Mouse (Mus musculus): ENCODE data around the gene Pdlim1. TPM values are rescaled to one million over a fixed set of nuclear protein-coding genes. Genes with fewer than 3 reads are reported as not detected.

Gene Pdlim1
- polyA plus RNA-seq, 1 experiment from 2014 or later, result 5.0 TPM

DNA sequence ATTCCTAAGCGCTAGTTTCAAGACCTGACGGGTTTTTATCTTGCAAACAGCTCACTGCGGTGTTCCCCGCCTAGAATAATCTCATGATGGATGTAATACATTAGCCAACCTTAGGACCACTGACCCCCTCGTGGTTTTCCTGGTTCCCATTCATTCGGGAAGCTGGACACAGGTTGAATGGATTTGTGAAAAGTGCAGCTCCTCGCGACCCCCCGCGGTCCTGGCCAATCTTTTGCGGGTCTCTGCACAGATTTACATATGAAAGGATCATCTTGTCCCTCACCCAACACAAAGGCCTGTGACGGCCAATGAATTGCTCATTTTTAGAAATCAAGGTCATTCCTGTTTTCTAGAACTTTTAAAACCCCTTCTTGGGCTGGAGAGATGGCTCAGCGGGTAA lies 1.0 kb upstream of the Pdlim1 start:
- Histone ChIP-seq H3K27me3 (ENCODE audit: control insufficient read depth, insufficient read depth, low read depth, low read length) (peaks cover 27% of the 10 kb centered on the region), H3K27ac (ENCODE audit: low read length) (no peak overlapping the region), H3K9me3 (replicated peaks; ENCODE audit: control insufficient read depth, low read length, poor library complexity, severe bottlenecking) (no peaks in the 10 kb centered on the region), H3K4me1 (ENCODE audit: control insufficient read depth, insufficient read depth, low read length) (peaks cover 6% of the 10 kb centered on the region), H3K4me2 (ENCODE audit: low read length) (no peak overlapping the region), H3K36me3 (ENCODE audit: control insufficient read depth, insufficient read depth, low read length) (no peaks in the 10 kb centered on the region), H3K4me3 (ENCODE audit: low read depth, low read length) (no peak overlapping the region), H3K9ac (ENCODE audit: low read depth, low read length) (no peak overlapping the region)
- 11% methylated on average over 13 of the region's 13 CpGs for WGBS
- no peak for ATAC-seq

DNA sequence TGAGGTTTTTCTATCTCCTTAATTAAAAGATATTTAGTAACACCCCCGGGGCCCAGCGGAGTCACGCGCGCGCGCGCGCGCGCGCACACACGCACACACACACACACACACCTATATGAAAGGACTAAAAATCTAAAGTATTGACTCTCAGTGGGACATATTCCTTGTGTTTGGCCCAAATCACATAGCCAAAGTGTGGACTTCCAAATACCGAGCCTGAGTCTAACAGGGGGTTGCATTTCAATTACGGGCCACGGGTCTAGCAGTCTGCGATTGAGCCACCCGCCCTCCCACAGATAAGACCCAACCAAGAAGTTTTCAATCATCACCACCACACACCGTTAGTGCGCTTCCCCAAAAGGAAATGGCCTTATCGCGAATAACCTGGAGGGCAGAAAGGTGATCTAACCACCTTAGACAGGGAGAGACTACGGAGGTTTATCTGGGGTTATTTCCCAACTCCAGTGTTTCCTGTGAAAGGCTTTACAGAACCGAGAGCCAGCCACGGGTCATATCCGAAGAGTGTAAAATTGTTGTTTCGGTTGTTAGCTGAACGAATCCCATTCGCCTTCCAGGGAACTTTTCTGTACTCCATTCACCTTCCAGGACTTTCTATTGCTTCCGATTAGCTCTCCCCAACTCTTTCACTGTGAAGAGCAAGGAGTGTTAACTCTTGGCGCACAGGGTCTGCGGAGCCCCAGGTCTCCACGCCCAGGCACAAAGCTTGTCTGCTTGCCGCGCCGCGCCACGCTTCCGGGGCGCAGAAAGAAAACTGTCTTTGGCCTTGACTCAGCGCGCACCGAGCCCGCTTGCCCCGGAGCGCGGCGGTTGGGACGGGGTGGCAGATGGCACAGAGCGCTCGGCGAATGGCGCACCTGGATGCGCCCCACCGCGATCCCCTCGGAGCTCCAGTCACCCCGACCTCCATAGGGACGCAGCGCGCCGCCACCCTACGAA lies 1.0 kb downstream of the Pdlim1 start:
- 7% methylated on average over 62 of the region's 63 CpGs for WGBS
- peak; percentile 40; the same call in 1 of the 2 replicates for ATAC-seq
- Histone ChIP-seq H3K4me3 (ENCODE audit: low read depth, low read length) (peak overlapping the region; percentile 54), H3K36me3 (ENCODE audit: control insufficient read depth, insufficient read depth, low read length) (no peaks in the 10 kb centered on the region), H3K27me3 (ENCODE audit: control insufficient read depth, insufficient read depth, low read depth, low read length) (peaks cover 27% of the 10 kb centered on the region), H3K9me3 (replicated peaks; ENCODE audit: control insufficient read depth, low read length, poor library complexity, severe bottlenecking) (no peaks in the 10 kb centered on the region), H3K4me1 (ENCODE audit: control insufficient read depth, insufficient read depth, low read length) (peaks cover 6% of the 10 kb centered on the region), H3K9ac (ENCODE audit: low read depth, low read length) (peak overlapping the region; percentile 54; the same call in 1 of the 2 replicates), H3K4me2 (ENCODE audit: low read length) (peak overlapping the region; percentile 97), H3K27ac (ENCODE audit: low read length) (no peak overlapping the region)

DNA sequence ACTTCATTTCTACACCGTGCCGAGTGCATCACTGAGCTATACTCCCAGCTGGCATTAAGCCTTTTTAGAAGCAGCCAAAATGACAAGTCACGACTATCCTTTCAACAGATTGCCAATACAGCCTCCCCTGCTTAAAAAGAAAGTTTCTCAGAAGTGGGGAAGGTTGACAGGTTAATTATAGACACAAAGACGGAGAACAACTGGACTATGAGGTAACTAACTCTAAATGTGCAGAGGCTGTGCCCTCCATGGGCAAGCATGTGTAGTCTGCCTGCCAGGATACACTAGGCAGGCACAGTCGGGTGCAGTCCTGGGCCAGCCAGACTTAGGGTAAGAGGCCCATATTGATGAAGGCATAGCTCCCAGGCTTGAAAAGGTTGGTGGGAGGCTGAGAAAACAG lies 2.1 kb downstream of the Pdlim1 start:
- WGBS, result 62% methylated on average over 5 of the region's 5 CpGs
- H3K27ac ChIP-seq (ENCODE audit: low read length), result no peak overlapping the region
- peaks cover 6% of the 10 kb centered on the region for H3K4me1 ChIP-seq (ENCODE audit: control insufficient read depth, insufficient read depth, low read length)
- no peak overlapping the region for H3K4me3 ChIP-seq (ENCODE audit: low read depth, low read length)
- H3K9ac ChIP-seq (ENCODE audit: low read depth, low read length), result no peak overlapping the region
- no peak overlapping the region for H3K4me2 ChIP-seq (ENCODE audit: low read length)
- no peaks in the 10 kb centered on the region for H3K9me3 ChIP-seq (replicated peaks; ENCODE audit: control insufficient read depth, low read length, poor library complexity, severe bottlenecking)
- peaks cover 27% of the 10 kb centered on the region for H3K27me3 ChIP-seq (ENCODE audit: control insufficient read depth, insufficient read depth, low read depth, low read length)
- ATAC-seq, result no peak
- H3K36me3 ChIP-seq (ENCODE audit: control insufficient read depth, insufficient read depth, low read length), result no peaks in the 10 kb centered on the region

DNA sequence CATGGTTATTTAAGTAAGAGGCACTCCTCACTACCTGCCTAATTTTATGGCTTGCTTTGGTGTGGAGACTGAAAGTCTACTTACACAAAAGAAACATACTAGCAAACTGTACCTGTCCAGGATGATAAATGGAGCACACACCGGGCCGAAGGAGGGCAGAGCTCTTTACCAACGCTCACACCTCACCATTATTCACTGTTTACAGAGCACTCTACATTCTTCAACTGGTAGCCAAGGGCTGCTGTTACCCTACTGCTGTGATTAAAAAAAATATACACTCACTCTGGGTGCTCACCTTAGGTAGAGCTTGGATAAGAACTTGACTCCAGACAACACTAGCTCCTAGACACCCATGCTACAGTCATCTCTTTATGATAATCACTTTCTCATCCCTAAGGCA lies 3.1 kb downstream of the Pdlim1 start:
- Histone ChIP-seq H3K4me3 (ENCODE audit: low read depth, low read length) (no peak overlapping the region), H3K36me3 (ENCODE audit: control insufficient read depth, insufficient read depth, low read length) (no peaks in the 10 kb centered on the region), H3K9me3 (replicated peaks; ENCODE audit: control insufficient read depth, low read length, poor library complexity, severe bottlenecking) (no peaks in the 10 kb centered on the region), H3K27me3 (ENCODE audit: control insufficient read depth, insufficient read depth, low read depth, low read length) (peaks cover 27% of the 10 kb centered on the region), H3K27ac (ENCODE audit: low read length) (no peak overlapping the region), H3K4me2 (ENCODE audit: low read length) (no peak overlapping the region), H3K4me1 (ENCODE audit: control insufficient read depth, insufficient read depth, low read length) (peaks cover 6% of the 10 kb centered on the region), H3K9ac (ENCODE audit: low read depth, low read length) (no peak overlapping the region)
- WGBS, result 86% methylated on average over 3 of the region's 3 CpGs
- no peak for ATAC-seq

DNA sequence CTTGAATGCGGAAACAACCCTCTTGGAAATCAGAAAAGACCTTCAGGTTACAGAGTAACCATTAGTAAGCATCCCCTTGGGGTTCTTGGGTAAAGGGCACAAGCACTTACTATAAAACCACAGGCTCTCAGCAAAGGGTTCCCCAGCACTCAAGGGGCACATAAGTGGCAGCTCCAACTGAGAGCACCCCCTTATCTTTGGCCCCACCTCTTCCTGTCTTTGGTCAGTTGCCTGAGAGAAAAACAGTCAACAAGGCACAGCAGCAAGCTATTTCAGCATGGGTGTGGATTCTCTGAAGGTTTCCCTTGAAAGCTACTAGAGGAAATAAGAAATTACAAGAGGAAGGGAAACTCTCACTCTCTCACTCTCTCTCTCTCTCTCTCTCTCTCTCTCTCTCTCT lies 4.3 kb downstream of the Pdlim1 start:
- Histone ChIP-seq H3K27ac (ENCODE audit: low read length) (no peak overlapping the region), H3K4me1 (ENCODE audit: control insufficient read depth, insufficient read depth, low read length) (peaks cover 6% of the 10 kb centered on the region), H3K9me3 (replicated peaks; ENCODE audit: control insufficient read depth, low read length, poor library complexity, severe bottlenecking) (no peaks in the 10 kb centered on the region), H3K36me3 (ENCODE audit: control insufficient read depth, insufficient read depth, low read length) (no peaks in the 10 kb centered on the region), H3K9ac (ENCODE audit: low read depth, low read length) (no peak overlapping the region), H3K27me3 (ENCODE audit: control insufficient read depth, insufficient read depth, low read depth, low read length) (peaks cover 21% of the 10 kb centered on the region), H3K4me2 (ENCODE audit: low read length) (no peak overlapping the region), H3K4me3 (ENCODE audit: low read depth, low read length) (no peak overlapping the region)
- ATAC-seq, result no peak
- WGBS, result 89% methylated on average over 1 of the region's 1 CpGs

DNA sequence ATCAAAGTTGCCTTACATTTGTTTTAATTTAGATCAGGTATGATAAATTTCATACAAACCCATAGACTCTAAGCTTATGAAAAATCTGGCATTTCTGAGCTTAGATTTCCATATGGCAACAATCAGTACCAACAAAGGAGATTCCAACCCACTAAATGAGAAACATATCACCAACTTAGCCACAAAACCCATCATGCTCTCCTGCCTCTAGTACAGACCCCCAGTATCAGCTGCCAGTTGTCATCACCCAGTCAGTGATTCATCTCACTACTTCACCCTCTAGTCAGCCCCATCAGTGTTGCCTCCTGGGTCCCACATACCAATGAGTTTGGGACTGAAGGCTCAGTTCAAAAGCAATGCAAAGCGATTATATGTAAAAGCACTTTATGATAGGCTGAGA lies 12.2 kb downstream of the Pdlim1 start:
- no peak for ATAC-seq
- no peaks in the 10 kb centered on the region for H3K36me3 ChIP-seq (ENCODE audit: control insufficient read depth, insufficient read depth, low read length)
- no peak overlapping the region for H3K4me3 ChIP-seq (ENCODE audit: low read depth, low read length)
- no peak overlapping the region for H3K27ac ChIP-seq (ENCODE audit: low read length)
- 97% methylated on average over 1 of the region's 1 CpGs for WGBS
- no peaks in the 10 kb centered on the region for H3K27me3 ChIP-seq (ENCODE audit: control insufficient read depth, insufficient read depth, low read depth, low read length)
- H3K9me3 ChIP-seq (replicated peaks; ENCODE audit: control insufficient read depth, low read length, poor library complexity, severe bottlenecking), result no peaks in the 10 kb centered on the region
- no peaks in the 10 kb centered on the region for H3K4me1 ChIP-seq (ENCODE audit: control insufficient read depth, insufficient read depth, low read length)
- no peak overlapping the region for H3K4me2 ChIP-seq (ENCODE audit: low read length)
- H3K9ac ChIP-seq (ENCODE audit: low read depth, low read length), result no peak overlapping the region

DNA sequence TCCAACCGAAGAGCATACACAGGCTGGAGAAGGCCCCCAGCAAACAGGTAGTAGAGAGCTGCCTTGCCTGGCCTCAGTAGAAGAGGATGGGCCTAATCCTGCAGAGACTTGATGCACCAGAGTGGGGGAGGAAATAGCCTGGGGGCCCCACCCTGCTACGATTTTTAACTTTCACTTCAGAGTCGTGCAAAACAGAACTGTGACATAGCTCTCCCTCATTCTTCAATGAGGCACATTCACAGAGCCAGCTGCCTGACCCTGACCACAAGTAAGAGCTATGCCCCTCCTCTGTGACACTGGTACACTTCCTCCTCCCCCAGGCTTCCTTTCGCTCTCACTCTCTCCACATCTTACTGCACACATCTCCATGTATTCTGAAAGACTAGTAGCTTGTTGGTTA lies 14.2 kb downstream of the Pdlim1 start:
- H3K36me3 ChIP-seq (ENCODE audit: control insufficient read depth, insufficient read depth, low read length), result no peaks in the 10 kb centered on the region
- H3K27me3 ChIP-seq (ENCODE audit: control insufficient read depth, insufficient read depth, low read depth, low read length), result no peaks in the 10 kb centered on the region
- H3K4me3 ChIP-seq (ENCODE audit: low read depth, low read length), result no peak overlapping the region
- no peak overlapping the region for H3K4me2 ChIP-seq (ENCODE audit: low read length)
- H3K9me3 ChIP-seq (replicated peaks; ENCODE audit: control insufficient read depth, low read length, poor library complexity, severe bottlenecking), result no peaks in the 10 kb centered on the region
- no peak for ATAC-seq
- no peaks in the 10 kb centered on the region for H3K4me1 ChIP-seq (ENCODE audit: control insufficient read depth, insufficient read depth, low read length)
- no peak overlapping the region for H3K9ac ChIP-seq (ENCODE audit: low read depth, low read length)
- WGBS, result 86% methylated on average over 4 of the region's 4 CpGs
- no peak overlapping the region for H3K27ac ChIP-seq (ENCODE audit: low read length)

DNA sequence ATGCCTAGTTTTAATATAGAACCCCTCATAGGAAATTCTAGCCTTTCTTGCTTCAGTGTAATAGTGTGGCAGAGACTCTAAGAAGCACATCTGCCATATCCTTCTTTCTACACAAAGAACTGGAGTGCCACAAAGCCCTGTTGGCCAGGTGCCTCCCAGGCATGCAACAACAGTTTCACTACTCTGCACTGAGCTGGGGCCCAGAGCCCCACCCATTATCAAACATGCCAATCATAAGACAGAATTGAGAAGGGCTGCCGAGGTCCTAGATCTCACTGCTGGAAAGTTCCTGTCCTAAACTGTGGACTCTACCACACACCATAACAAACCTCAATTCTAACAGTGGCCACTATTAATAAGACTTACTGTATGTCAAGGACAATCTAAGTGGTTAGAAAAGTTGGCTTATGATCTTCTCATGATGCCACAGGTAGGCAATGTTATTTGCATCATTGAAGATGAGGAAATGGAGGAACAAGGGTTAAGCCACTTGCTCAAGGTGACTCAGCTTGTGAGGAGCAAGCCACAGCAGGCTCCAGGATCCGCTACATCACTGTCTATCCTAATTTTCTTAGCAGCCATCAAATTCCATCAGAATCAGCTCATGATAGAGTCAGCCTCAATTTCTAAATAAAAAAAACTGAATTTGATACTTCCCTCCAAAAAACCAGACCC lies 15.1 kb downstream of the Pdlim1 start:
- no peaks in the 10 kb centered on the region for H3K36me3 ChIP-seq (ENCODE audit: control insufficient read depth, insufficient read depth, low read length)
- H3K27me3 ChIP-seq (ENCODE audit: control insufficient read depth, insufficient read depth, low read depth, low read length), result no peaks in the 10 kb centered on the region
- no peak overlapping the region for H3K27ac ChIP-seq (ENCODE audit: low read length)
- H3K4me1 ChIP-seq (ENCODE audit: control insufficient read depth, insufficient read depth, low read length), result no peaks in the 10 kb centered on the region
- 74% methylated on average over 2 of the region's 2 CpGs for WGBS
- no peak overlapping the region for H3K4me3 ChIP-seq (ENCODE audit: low read depth, low read length)
- no peak overlapping the region for H3K4me2 ChIP-seq (ENCODE audit: low read length)
- no peak for ATAC-seq
- no peaks in the 10 kb centered on the region for H3K9me3 ChIP-seq (replicated peaks; ENCODE audit: control insufficient read depth, low read length, poor library complexity, severe bottlenecking)
- no peak overlapping the region for H3K9ac ChIP-seq (ENCODE audit: low read depth, low read length)

DNA sequence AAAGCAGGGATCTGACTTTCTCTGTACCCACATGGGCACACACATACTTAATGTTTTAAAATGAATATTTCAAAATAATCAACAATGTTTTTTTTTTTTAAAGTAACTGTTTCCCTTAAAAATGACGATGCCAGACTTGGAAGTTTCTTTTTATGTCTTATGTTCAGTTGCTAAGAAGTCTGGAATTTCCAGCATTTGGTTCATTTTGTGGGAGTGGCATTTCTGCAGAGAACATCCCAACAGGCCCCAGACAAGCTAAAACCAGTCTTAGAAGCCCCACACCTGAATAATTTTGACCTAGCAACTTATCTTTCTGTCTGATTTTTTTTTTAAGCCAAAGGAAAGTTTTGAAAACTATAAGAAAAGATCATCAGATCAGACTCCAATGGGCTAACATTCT lies 16.1 kb downstream of the Pdlim1 start:
- H3K27ac ChIP-seq (ENCODE audit: low read length), result no peak overlapping the region
- H3K27me3 ChIP-seq (ENCODE audit: control insufficient read depth, insufficient read depth, low read depth, low read length), result no peaks in the 10 kb centered on the region
- H3K4me2 ChIP-seq (ENCODE audit: low read length), result no peak overlapping the region
- WGBS, result 86% methylated on average over 1 of the region's 1 CpGs
- H3K9ac ChIP-seq (ENCODE audit: low read depth, low read length), result no peak overlapping the region
- H3K9me3 ChIP-seq (replicated peaks; ENCODE audit: control insufficient read depth, low read length, poor library complexity, severe bottlenecking), result no peaks in the 10 kb centered on the region
- ATAC-seq, result no peak
- no peaks in the 10 kb centered on the region for H3K36me3 ChIP-seq (ENCODE audit: control insufficient read depth, insufficient read depth, low read length)
- no peak overlapping the region for H3K4me3 ChIP-seq (ENCODE audit: low read depth, low read length)
- no peaks in the 10 kb centered on the region for H3K4me1 ChIP-seq (ENCODE audit: control insufficient read depth, insufficient read depth, low read length)

Measured in midbrain, embryonic 16.5 days (tissue).